ENCODE assay signal across 8 mouse cellular contexts in the genomic region with DNA sequence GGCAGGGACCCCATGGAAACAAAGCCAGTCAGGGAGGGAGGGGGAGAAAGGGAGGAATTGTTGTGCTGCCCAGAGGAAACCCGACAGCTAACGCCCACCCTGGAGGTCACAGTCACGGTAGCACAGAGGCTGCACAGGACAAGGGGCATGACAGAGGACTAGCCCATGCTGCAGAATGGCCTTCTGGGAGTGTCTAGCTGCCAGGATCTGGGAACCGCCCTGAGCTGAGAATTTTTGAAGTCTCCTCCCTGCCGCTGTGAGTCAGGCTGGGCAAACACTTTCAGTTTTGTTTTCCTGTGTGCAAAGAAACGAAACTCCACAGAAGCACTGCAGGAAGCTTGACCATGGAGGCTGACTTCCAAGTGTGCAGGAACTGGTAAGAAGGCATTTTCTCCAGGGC. TPM values are rescaled to one million over a fixed set of nuclear protein-coding genes. Genes with fewer than 3 reads are reported as not detected.
DNase-seq lines count a peak whose midpoint lies in the region; ATAC-seq lines count a peak whose summit lies in the region.

Gene Xaf1 (plus strand): TSS at position 296 of the 400 bp plus-strand sequence.

- no peak for ATAC-seq in heart, embryonic 11.5 days (replicated peaks; ENCODE audit: insufficient number of reproducible peaks, low FRiP score, low TSS enrichment)
- 0 out of 2 replicates have a peak, but pooled peaks have one; percentile 69 for ATAC-seq in kidney, embryonic 15.5 days (replicated peaks; ENCODE audit: low FRiP score)
- ATAC-seq in stomach, embryonic 14.5 days (ENCODE audit: insufficient number of reproducible peaks, insufficient read depth, low FRiP score, low read depth), result peak; percentile 74

- no peaks in the 10 kb centered on the region for H3K9me3 ChIP-seq in heart, embryonic 11.5 days (replicated peaks; ENCODE audit: control insufficient read depth, low read length)
- H3K9me3 ChIP-seq in kidney, embryonic 15.5 days (replicated peaks), result no peaks in the 10 kb centered on the region
- H3K9me3 ChIP-seq in stomach, embryonic 14.5 days (ENCODE audit: control insufficient read depth, low read depth, low read length), result no peaks in the 10 kb centered on the region

- H3K36me3 ChIP-seq in heart, embryonic 11.5 days (ENCODE audit: control insufficient read depth, insufficient read depth, low read length), result no peaks in the 10 kb centered on the region
- no peaks in the 10 kb centered on the region for H3K36me3 ChIP-seq in kidney, embryonic 15.5 days
- H3K36me3 ChIP-seq in macrophage (ENCODE audit: inconsistent target), result peaks cover 35% of the 10 kb centered on the region
- no peaks in the 10 kb centered on the region for H3K36me3 ChIP-seq in stomach, embryonic 14.5 days (ENCODE audit: control insufficient read depth, insufficient read depth, low read length)

- peak within 1 kb of the TSS; percentile 76 for H3K4me3 ChIP-seq in brown adipose tissue, adult 24 weeks (ENCODE audit: insufficient read depth, low read depth, low read length)
- H3K4me3 ChIP-seq in heart, embryonic 11.5 days (ENCODE audit: low read depth, low read length), result no peak within 1 kb of the TSS
- peak within 1 kb of the TSS; percentile 27 for H3K4me3 ChIP-seq in kidney, embryonic 15.5 days (replicated peaks)
- H3K4me3 ChIP-seq in macrophage (ENCODE audit: inconsistent target), result peak within 1 kb of the TSS; percentile 98
- H3K4me3 ChIP-seq in stomach, embryonic 14.5 days (ENCODE audit: low read depth, low read length), result no peak within 1 kb of the TSS; the same call in 1 of the 2 replicates

- peaks cover 6% of the 10 kb centered on the region for H3K4me1 ChIP-seq in brown adipose tissue, adult 24 weeks (ENCODE audit: control insufficient read depth, insufficient read depth, insufficient read length, low read length)
- H3K4me1 ChIP-seq in heart, embryonic 11.5 days (ENCODE audit: control insufficient read depth, insufficient read depth, low read length), result 0 out of 2 replicates have a peak, but pooled peaks cover 4% of the 10 kb centered on the region
- peaks cover 12% of the 10 kb centered on the region for H3K4me1 ChIP-seq in kidney, embryonic 15.5 days
- H3K4me1 ChIP-seq in stomach, embryonic 14.5 days (ENCODE audit: control insufficient read depth, insufficient read depth, low read length), result peaks cover 6% of the 10 kb centered on the region; the same call in 1 of the 2 replicates

- WGBS in heart, embryonic 11.5 days (ENCODE audit: insufficient replicate concordance), result 15% methylated on average over 6 of the region's 6 CpGs
- 5% methylated on average over 6 of the region's 6 CpGs for WGBS in kidney, embryonic 15.5 days
- WGBS in macrophage (ENCODE audit: missing documents), result under 1% methylated on average over 6 of the region's 6 CpGs
- 15% methylated on average over 6 of the region's 6 CpGs for WGBS in stomach, embryonic 14.5 days

- H3K79me2 ChIP-seq in macrophage (ENCODE audit: inconsistent target), result peaks cover 50% of the 10 kb centered on the region

- peak within 1 kb of the TSS; percentile 96 for H3K27ac ChIP-seq in brown adipose tissue, adult 24 weeks (replicated peaks; ENCODE audit: low read depth, low read length)
- 0 out of 2 replicates have a peak within 1 kb of the TSS, but pooled peaks have one; percentile 3 for H3K27ac ChIP-seq in heart, embryonic 11.5 days (ENCODE audit: low read depth, low read length)
- peak within 1 kb of the TSS; percentile 46; the same call in 1 of the 2 replicates for H3K27ac ChIP-seq in kidney, embryonic 15.5 days
- peak within 1 kb of the TSS; percentile 88 for H3K27ac ChIP-seq in macrophage
- H3K27ac ChIP-seq in stomach, embryonic 14.5 days (ENCODE audit: low read length), result peak within 1 kb of the TSS; percentile 41

- peak within 1 kb of the TSS; percentile 46 for H3K4me2 ChIP-seq in heart, embryonic 11.5 days
- H3K4me2 ChIP-seq in kidney, embryonic 15.5 days, result peak within 1 kb of the TSS; percentile 51
- H3K4me2 ChIP-seq in stomach, embryonic 14.5 days (replicated peaks; ENCODE audit: low read depth, low read length), result peak within 1 kb of the TSS; percentile 31

- DNase-seq in urinary bladder, adult 18-20 months (ENCODE audit: low spot score in 2 of 2), result peak; percentile 43 to 74
- no peak for DNase-seq in urinary bladder, postnatal 10 days (ENCODE audit: low spot score)
- no peak for DNase-seq in layer of hippocampus, adult 9-10 months (ENCODE audit: low spot score)

- no peak within 1 kb of the TSS for H3K9ac ChIP-seq in heart, embryonic 11.5 days (ENCODE audit: low read depth, low read length)
- H3K9ac ChIP-seq in kidney, embryonic 15.5 days, result no peak within 1 kb of the TSS
- H3K9ac ChIP-seq in stomach, embryonic 14.5 days (replicated peaks; ENCODE audit: low read depth, low read length), result 0 out of 2 replicates have a peak within 1 kb of the TSS, but pooled peaks have one; percentile 14

- H3K27me3 ChIP-seq in heart, embryonic 11.5 days (ENCODE audit: control insufficient read depth, insufficient read depth, low read length), result no peaks in the 10 kb centered on the region
- no peaks in the 10 kb centered on the region for H3K27me3 ChIP-seq in kidney, embryonic 15.5 days
- no peaks in the 10 kb centered on the region for H3K27me3 ChIP-seq in stomach, embryonic 14.5 days (ENCODE audit: control insufficient read depth, insufficient read depth, low read length)

RNA-seq across cellular contexts. Expression of gene Xaf1, which starts in this region (rescaled TPM):
- polyA plus RNA-seq in brown adipose tissue, adult 24 weeks (2012; ENCODE audit: insufficient read depth, insufficient read length, missing spikeins), result 12.7 and 17.7 TPM in 2 replicates
- 2.3 and 2.4 TPM in 2 replicates for polyA plus RNA-seq in heart, embryonic 11.5 days (2014; fragmentation: Nextera tagmentation; extraction: Ambion mirVana)
- 4.3 and 6.2 TPM in 2 replicates for polyA plus RNA-seq in kidney, embryonic 15.5 days (2015; fragmentation: Nextera tagmentation; extraction: Ambion mirVana)
- total RNA-seq in macrophage (2018; cell fraction: chromatin; rRNA removed), result 100 to 1,000 TPM in 20 of 26 experiments, 10 to 100 TPM in 6; 52.6 to 526 (median 302) TPM
- total RNA-seq in macrophage (2018; cell fraction: cytosol; rRNA removed), result 100 to 1,000 TPM in 14 of 26 experiments, 10 to 100 TPM in 12; 55.2 to 446 (median 199) TPM
- 100 to 1,000 TPM in 24 of 26 experiments, 10 to 100 TPM in 2; 90.8 to 493 (median 333) TPM for total RNA-seq in macrophage (2018; cell fraction: nucleus; rRNA removed)
- polyA plus RNA-seq in macrophage (2018), result 119 to 152 TPM (median 140 TPM) in 3 replicates
- polyA plus RNA-seq in stomach, embryonic 14.5 days (2014; fragmentation: Nextera tagmentation; extraction: Ambion mirVana), result 3.7 and 4.4 TPM in 2 replicates

Comparison
In these comparisons a context has a peak if more than half of its experiments do, and no peak if none do; other contexts are left out.
1. DNase-seq: peak in urinary bladder, adult 18-20 months (2 of 2); none in urinary bladder, postnatal 10 days (single experiment) and layer of hippocampus, adult 9-10 months (single experiment).
2. H3K27ac ChIP-seq: peak in every context shown above with its lines; median percentile 96 in brown adipose tissue, adult 24 weeks; 88 in macrophage; 46 in kidney, embryonic 15.5 days; 41 in stomach, embryonic 14.5 days; 3 in heart, embryonic 11.5 days.
3. H3K4me3 ChIP-seq: peak in brown adipose tissue, adult 24 weeks (single experiment), kidney, embryonic 15.5 days (single experiment) and macrophage (single experiment); none in heart, embryonic 11.5 days (single experiment) and stomach, embryonic 14.5 days (single experiment).
4. Peak in every context shown above with its lines, with median percentiles within 50 percentile points of each other: H3K4me2 ChIP-seq.